Mouse (Mus musculus) cerebellum, adult 11 months (tissue): ENCODE measurements around the gene Medag.
A peak's percentile ranks its signal among the peaks of the same experiment; 100 is the strongest.

ENCODE experiments used
- DNase-seq: peaks from one replicate; pipeline ENCODE4 v3.0.0; 2022

The Medag gene

DNA sequence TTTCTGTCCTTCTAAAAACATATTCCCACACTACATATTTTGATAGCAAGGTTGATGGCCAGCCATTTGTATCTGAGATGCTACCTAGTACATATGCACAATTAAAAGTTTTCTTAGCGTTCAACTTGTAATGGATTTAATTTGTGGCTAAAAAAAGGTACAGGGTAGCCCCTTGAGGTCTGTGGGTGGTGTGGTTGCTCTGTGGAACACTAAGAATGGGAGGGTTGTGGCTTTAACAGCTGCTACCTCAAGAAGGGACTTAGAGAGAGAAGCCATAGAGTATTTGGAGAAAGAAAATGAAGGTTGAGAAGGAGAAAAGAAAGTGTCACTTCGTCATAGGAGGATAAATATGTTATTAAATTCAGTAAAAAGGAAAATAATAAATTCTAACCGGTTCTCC is 19.4 kb downstream of the Medag start:
- DNase-seq: no peak

DNA sequence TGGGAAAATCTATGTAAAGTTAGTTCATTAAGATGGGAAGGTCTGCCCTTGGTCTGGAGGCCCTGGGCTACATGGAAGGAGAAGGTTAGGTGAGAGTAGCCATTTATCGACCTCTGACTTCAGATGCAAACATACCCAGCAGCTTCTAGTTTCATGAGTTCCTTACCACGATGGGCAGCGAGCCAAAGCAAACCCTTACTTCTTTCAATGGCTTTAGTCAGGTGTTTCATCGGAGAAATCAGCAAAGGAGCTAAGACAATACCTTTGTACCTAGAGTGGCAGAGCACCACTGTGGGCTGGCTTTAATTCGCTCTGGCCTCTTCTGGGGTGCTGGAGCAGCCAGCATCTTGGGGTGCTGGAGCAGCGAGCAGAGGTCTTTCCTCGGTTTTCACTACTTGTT is 22.1 kb downstream of the Medag start:
- no peak for DNase-seq

DNA sequence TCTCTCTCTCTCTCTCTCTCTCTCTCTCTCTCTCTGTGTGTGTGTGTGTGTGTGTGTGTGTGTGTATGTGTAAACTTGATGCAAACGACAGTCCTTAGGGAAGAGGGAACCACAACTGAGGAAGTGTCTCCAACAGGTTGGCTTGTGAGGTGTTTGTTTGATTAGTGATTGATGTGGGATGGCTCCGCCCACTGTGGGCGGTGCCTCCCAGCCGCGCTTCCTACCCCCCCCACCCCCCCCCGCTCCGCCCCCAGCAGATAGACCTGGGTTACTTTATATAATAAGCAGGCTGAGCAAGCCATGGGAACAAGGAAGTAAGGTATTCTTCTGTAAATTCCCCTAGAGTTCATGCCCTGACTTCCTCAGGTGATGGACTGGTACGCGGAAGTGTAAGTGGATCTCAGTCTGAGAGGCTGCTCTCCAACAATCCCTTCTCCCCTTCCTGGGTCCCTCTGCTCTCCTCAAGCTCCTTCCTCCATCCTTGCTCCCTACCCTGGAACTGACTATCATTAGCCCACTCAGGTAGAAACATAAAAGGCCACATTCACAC is 22.7 kb downstream of the Medag start:
- DNase-seq: no peak

DNA sequence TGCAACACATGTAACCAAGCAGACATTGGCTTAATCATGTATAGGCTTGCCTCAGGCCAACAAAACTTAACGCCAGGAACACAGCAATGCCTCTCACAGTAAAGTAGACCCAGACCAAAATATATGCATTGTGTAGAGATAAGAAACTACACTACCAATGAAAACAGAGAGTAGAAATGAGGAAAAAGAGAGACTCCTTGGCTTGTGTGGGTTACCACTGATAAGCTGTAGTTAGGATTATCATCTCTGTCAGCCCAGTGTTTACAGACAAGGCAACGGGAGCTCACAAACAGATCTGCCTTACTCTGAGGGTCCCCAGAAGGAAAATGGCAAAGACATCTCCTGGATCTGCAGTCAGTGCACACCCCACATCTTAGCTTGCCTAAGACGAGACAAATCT is 25.0 kb downstream of the Medag start:
- DNase-seq: no peak

DNA sequence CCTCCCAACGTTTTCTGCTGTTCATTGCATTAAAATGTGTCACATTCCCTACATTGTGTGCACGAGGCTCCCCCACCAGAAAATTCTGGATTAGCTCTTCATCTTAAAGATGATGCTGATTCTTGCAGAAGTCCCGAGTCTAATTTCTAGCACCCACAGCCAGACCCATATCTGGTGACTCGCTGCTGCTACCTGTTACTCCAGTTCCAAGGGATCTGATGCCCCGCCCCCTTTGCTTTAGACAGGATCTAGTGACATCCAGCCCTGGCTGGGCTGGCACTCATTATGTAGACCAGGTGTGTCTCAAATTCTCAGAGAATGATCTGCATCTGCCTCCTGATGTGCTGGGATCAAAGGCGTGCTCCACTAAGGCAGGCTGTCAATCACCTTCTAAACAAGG is 25.6 kb downstream of the Medag start:
- no peak for DNase-seq

DNA sequence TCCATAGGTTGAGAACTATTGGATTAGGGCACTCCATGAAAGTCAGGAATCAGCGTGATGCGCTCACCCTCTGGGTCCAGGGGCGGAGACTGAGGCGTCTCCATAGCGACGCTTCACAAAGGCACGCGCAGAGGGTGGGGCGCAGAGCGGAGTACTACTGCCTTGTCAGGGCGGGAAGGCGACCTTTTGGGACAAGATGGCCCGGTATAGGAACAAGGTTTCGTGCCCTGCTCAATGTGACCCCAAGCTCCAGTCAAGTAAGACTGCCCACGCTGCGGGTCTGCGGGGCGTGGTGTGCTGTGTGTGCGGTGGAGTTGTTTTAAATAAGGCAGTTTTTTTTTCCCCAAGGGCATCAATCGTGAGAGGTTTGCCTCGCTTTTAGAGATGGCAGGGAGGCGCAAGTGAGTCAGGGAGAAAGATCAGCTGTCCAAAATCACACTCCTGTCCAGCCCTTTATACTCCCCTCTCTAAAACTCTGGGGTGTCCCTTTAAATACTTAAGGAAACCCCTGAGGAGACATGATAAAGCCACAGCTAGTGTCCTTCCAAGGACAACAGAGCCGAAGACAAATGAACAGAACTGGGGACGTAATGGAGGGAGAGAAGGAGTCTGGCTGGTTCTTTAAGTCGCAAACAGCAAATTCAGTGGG is 28.1 kb downstream of the Medag start, which contains the start of gene Tex26:
TSS of gene Tex26 (plus strand) at position 130 of the 649 bp plus-strand sequence.
- DNase-seq: peak; percentile 45

DNA sequence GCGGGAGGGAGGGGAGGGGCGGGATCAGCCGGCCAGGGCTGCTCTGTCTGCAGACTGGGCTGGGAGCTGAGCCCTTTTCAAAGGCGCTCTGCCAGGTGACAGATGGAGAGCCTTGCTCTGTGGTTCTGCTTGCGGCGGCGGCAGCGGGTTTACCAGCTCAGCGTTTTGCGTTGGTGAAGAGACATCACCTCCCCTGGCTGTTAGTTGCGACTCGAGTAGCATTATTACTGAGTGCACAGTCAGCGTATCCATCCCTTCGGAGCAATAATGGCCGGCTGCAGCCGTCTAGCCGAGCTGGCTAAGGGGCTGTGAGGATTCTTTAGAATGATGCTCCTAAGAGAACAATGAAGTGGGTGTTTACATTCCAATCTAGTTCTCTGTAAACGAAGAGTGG is 28.6 kb downstream of the Medag start:
- peak; percentile 93 for DNase-seq

DNA sequence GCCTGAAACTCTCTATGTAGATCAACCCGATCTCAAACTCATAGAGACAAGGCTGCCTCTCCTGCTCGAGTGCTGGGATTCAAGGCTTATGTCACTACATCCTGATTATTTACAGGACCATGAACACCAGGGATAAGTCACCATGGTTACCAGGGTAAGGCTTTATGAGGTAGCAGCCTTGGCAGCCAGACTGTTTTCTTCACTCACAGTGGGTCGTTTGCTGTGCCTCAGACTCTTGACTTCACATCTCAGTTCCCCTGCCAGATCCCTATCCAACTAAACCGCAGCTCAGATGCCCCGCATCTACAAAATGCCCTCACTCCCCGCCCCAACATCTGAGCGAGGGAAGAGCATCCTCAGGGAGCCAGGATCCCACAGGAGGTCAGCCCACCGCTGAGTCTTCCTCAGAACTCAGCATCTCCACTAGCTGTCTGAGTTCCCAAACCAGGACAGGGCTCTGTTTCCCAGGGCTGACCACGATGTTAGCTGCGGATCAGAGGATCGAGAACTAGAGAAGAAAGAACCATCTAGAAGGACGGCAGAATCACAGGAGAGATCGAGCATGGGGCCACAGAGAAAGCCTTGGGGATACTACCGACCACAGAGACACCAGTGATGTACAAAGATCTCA is 30.2 kb downstream of the Medag start:
- DNase-seq: no peak

DNA sequence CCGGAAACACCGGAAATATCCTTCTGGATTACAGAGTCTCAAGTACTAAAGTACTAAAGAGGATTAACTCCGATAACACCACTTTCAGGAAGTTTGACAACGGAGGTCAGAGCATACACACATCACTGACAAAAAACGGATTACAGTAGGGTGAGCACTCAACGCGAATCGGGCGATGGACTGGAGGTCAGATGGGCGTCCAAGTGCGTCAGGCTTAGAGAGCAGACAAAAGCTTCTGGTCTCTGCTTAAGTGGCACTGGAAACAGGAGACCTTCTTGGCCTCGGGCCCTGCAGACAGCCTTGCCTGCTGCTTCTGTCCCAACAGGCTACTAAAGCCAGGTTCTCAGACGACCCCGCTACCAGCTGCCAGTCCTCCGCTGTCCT is 30.7 kb downstream of the Medag start:
- no peak for DNase-seq

DNA sequence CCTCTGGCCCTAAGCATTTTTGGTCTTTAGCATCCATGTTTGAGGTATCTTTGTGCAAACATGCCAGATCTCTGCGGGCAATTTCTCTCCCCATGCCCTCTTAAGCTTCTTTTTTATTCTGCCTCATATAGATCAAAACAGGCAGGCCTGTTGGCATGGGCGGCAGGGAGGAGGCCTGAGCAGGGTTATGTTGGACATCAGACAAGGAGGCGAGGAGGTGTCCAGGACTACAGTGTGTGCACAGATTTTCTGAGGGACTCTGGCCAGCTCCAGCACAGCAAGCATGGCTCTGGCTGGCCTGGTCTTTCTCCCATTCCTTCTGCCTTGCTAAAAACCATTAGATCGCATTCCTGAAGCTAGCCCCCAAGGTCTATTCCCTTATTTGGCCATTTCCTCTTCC is 32.9 kb downstream of the Medag start:
- peak; percentile 77 for DNase-seq

DNA sequence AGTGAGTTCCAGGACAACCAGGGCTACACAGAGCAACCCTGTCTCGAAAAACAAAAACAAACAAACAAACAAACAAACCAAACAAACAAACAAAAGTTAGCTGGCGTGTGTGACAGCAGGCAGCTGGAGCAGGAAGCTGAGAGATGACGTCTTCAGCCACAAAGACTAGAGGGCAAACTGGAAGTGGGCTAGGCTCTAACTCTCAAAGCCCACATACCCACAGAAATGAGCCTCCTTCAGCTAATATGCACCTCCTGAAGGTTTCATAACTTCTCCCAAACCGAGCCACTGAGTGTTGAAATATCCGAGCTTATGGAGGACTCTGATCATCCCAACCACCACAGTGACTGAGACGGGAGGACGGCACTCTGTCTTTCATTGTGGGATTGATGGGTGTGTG is 34.9 kb downstream of the Medag start:
- DNase-seq: no peak

DNA sequence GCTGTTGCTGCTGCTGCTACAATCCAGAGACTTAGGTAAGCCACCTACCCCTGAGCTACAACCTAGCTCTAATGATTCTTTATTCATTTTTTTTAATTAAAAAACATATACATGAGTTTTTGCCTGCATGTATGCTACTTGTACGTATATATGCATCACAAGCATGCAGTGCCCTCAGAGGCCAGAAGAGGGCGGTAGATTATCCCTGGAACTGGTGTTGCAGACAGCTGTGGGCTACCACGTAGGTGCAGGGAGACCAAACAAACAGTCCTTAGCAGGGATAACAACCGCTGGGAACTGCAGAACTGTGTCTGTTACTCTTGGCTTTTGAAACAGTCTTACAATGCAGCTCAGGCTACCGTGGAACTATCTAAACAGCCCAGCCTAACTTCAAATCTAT is 36.2 kb downstream of the Medag start:
- no peak for DNase-seq

DNA sequence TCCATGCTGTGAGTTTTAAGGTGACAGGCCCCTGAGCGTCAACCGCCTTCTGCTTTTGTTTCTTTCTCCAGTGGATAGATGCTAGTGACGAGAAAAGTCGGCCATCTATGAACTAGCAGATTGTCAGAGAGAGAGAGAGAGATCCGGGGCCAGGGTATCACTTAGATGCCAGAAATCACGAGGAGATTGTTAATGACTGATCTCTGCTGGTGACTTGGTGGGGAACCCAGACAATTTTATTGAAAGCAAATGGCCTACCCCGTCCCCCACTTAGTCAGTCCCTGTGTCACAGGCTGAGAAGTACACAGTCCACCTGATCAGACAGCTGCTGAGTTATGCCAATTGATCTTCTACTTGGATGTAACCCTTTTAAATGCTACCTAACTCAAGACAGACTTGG is 37.9 kb downstream of the Medag start:
- no peak for DNase-seq

DNA sequence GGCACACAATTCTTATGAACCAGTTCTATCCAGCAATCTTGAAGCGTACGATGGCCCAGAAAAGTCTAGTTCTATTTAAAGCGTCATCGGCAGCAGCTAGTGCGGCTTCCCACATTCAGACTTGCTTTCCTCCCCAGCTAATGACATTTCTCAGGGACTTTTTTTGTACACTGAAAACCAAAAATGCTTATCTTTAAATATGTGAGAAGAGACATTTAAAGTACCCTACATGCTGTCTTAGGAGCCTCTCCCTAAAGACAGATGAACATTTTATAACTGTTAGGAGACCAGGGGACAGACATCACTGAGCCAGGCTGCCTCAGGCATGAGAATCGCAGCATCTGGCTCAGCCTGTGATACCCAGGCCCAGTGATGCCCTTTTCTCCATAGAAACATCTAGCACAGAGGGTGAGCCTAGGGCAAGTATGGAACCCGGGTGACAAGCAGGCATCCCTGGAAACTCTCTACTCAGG is 39.7 kb downstream of the Medag start:
- no peak for DNase-seq

DNA sequence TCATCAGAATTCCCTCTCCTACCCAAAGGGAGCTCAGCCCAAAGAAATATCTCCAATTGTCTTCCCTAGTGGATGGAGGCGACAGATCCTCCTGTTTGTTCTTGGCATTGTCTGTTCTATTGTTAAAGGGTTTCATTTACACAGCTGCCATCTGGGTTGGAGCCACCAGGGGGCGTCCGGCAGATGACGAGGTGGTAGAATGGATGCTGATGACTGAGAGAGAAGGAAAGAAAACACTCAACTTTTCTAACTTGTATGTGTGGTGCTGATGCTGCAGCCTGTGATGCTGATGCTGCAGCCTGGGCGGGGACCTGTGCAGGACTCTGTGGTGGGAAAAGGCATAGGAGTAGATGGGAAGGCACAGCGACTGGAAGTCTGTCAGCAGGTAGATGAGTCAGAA is 42.7 kb downstream of the Medag start:
- DNase-seq: peak; percentile 57

DNA sequence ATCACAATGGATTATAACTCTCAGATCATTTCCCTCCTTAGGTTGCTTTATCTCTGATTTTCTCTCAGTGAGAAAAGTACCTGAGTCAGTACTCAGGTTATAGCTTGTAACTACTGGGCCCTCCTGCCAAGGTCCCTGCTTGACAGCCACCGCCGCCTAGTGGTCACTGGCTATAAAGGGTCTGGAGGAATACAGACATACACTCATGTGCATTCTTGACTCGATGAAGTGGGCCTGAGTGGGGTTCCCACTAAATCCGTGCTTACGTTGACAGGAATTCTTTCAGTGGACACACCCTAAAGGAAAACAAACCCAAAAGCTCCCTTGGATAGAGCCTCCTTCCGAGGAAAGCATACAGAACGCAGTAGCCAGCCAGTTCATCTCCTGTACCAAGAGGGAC is 45.0 kb downstream of the Medag start:
- DNase-seq: no peak

DNA sequence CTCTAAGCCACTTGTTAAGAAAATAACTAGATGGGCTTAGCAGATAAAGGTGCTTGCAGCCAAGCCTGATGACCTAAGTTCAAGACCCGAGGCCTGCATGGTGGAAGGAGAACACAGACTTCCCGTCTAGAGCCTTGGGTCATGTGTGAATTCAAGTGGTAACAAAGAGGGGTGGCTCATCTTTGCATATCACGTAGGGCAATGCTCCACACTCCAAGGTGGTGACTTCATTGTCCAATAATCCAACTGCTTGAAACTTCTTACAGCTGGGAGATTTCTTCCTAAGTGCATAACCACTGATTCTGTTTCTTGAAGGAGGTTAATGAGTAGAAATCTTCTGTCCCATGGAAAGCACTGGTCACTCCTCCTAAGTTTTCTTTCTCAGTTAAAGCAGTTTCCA is 50.5 kb downstream of the Medag start:
- DNase-seq: no peak

DNA sequence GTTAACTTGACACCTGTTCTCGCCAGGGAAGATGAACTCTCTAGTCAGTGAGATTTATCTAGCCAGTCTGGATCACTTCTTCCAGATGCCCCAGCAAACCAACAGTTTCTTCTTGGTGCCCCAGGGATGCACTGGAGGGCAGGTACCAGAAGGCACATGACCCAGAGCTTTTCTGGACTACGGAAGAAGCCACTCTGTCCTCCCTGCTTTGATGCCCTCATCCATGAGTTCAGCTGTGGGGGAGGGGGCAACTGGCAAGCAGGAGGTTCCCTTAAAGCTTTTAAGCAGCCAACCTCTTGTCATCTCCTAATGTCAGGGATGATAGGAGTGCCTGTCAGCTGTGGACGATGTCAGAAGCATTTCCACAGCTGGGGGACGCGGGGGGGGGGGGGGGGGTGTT is 53.8 kb downstream of the Medag start:
- no peak for DNase-seq

DNA sequence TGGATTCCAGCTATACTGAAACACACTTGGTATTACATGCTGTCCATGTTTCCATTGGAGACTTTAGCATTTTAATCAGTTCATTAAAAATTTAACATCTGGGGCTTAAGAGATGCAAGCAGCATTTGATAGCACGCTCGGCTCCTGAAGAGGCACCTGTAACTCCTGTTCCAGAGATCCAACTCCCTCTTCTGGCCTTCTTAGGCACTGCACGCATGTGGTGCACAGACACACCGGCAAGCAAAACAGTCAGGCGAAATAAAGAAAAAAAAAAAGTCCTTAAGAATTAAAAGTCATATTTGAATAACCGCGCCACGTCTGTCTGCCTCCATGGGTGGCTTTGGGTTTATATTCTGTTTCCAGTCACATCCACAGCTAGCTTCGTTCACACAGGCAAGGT is 62.6 kb downstream of the Medag start:
- no peak for DNase-seq

DNA sequence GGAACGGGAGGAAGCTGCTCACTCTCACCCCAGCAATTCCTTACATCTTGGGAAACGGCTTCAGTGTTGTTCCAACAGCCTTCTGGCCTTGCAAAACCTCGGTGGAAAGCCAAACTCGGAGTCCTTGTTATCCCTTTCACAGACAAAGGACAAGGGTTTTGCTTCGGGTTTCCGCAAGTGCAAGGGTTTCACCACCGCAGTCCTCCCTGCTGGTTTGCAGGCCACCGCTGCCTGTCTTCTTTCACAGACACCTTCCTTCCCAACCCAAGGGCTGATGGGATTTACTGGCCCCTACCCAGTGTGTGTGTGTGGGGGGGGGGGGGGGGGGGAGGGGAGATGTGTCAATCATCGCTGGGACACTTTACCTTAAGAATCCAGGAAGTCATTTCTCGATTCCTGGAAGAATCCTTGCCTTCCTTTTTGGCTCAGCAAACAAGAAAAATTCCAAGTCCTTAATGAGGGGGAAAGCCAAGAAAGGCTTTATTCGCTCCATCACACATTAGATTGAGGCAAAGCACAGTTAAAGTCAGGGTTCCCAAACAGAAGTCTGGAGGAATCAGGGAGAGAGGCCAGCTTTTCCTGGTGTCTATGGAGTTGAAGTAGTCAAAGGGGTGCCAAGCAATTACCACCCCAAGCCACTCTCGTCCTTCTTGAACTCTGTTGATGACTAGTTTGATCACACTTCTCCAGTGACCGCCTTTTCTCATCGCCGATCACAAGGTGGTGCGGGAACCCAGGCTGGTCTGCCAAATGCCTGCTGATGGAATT is 63.3 kb downstream of the Medag start:
- DNase-seq: no peak
